Mouse (Mus musculus): ENCODE data around the gene Ace2. TPM values are rescaled to one million over a fixed set of nuclear protein-coding genes. Genes with fewer than 3 reads are reported as not detected.

The Ace2 gene
- 0.08 and 0.10 TPM in 2 replicates for polyA plus RNA-seq (2015; fragmentation: Nextera tagmentation; extraction: Ambion mirVana)

DNA sequence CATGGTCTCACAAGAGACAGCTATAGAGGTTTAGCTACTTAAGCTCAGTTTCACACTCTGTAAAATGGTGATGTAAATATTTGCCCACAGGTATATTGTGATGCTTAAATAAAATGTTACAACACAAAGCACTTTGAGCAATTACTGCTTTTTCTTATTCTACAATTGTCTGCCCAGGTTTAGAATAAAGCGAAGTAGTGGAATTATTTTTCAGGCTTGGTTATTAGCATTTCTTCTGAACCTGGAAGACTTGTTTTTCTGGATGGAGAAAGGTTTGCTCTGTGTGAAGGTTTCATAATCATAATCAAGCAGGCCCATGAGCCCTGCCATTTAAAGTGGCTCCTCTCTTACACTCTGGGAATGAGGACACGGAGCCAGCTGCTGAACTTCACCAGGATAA is at the start of gene Ace2:
TSS of gene Ace2 (plus strand) at position 301 of the 400 bp plus-strand sequence.
- ATAC-seq (replicated peaks) = no peak
- Histone ChIP-seq H3K9ac (no peak within 1 kb of the TSS), H3K4me2 (no peak within 1 kb of the TSS), H3K9me3 (no peaks in the 10 kb centered on the region), H3K36me3 (replicated peaks) (no peaks in the 10 kb centered on the region), H3K27ac (no peak within 1 kb of the TSS), H3K4me3 (no peak within 1 kb of the TSS), H3K4me1 (no peaks in the 10 kb centered on the region), H3K27me3 (replicated peaks) (no peaks in the 10 kb centered on the region)
- 85% methylated on average over 2 of the region's 2 CpGs for WGBS

GRCm38 (mm10) chrX:164089916-164090315 is 49.2 kb upstream of the Ace2 start:
- Histone ChIP-seq H3K4me2 (no peak overlapping the region), H3K36me3 (replicated peaks) (no peaks in the 10 kb centered on the region), H3K9me3 (no peaks in the 10 kb centered on the region), H3K4me1 (no peaks in the 10 kb centered on the region), H3K27ac (no peak overlapping the region), H3K4me3 (no peak overlapping the region), H3K27me3 (replicated peaks) (peaks cover 5% of the 10 kb centered on the region; the same call in 1 of the 2 replicates), H3K9ac (no peak overlapping the region)
- no peak for ATAC-seq (replicated peaks)
- WGBS = 76% methylated on average over 11 of the region's 11 CpGs

- ATAC-seq (replicated peaks) = no peak
- Histone ChIP-seq H3K27me3 (replicated peaks) (peaks cover 5% of the 10 kb centered on the region), H3K4me3 (no peak overlapping the region), H3K9ac (no peak overlapping the region), H3K36me3 (replicated peaks) (no peaks in the 10 kb centered on the region), H3K27ac (no peak overlapping the region), H3K4me2 (no peak overlapping the region), H3K4me1 (no peaks in the 10 kb centered on the region), H3K9me3 (no peaks in the 10 kb centered on the region)
- WGBS = 56% methylated on average over 7 of the region's 7 CpGs
Measured at GRCm38 (mm10) chrX:164092300-164093169, 46.6 kb upstream of the Ace2 start.

- Histone ChIP-seq H3K9me3 (no peaks in the 10 kb centered on the region), H3K4me2 (no peak overlapping the region), H3K4me1 (no peaks in the 10 kb centered on the region), H3K36me3 (replicated peaks) (no peaks in the 10 kb centered on the region), H3K27ac (no peak overlapping the region), H3K9ac (no peak overlapping the region), H3K27me3 (replicated peaks) (peaks cover 5% of the 10 kb centered on the region), H3K4me3 (no peak overlapping the region)
- 84% methylated on average over 5 of the region's 5 CpGs for WGBS
- ATAC-seq (replicated peaks) = no peak
Measured at GRCm38 (mm10) chrX:164093435-164093834, 45.7 kb upstream of the Ace2 start.

DNA sequence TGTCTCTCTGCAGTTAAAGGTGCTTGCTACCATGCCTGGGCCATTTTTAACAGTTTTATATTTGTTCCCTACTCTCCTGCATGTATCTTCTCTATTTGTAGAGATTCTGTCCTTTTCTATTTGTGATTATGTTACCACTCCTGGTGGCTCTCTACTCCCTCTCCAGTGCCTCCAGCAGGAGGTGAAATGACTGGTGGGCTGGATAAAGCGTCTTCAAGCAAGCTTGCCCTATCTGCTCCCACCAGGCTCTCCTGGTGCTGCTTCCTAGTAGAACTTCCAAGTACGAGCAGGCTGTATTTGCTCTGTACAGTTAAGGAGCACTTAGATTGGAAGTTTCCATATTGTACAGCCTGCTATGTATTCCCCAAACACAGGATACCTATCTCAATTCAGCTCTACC is 43.3 kb upstream of the Ace2 start:
- no peaks in the 10 kb centered on the region for H3K36me3 ChIP-seq (replicated peaks)
- no peak for ATAC-seq (replicated peaks)
- H3K9ac ChIP-seq = no peak overlapping the region
- H3K27ac ChIP-seq = no peak overlapping the region
- no peak overlapping the region for H3K4me2 ChIP-seq
- WGBS = 79% methylated on average over 2 of the region's 2 CpGs
- H3K4me3 ChIP-seq = no peak overlapping the region
- H3K27me3 ChIP-seq (replicated peaks) = peaks cover 2% of the 10 kb centered on the region; the same call in 1 of the 2 replicates
- H3K4me1 ChIP-seq = no peaks in the 10 kb centered on the region
- H3K9me3 ChIP-seq = no peaks in the 10 kb centered on the region

- Histone ChIP-seq H3K9me3 (no peaks in the 10 kb centered on the region), H3K4me1 (no peaks in the 10 kb centered on the region), H3K27ac (no peak overlapping the region), H3K36me3 (replicated peaks) (no peaks in the 10 kb centered on the region), H3K9ac (no peak overlapping the region), H3K27me3 (replicated peaks) (no peaks in the 10 kb centered on the region; the same call in 1 of the 2 replicates), H3K4me2 (no peak overlapping the region), H3K4me3 (no peak overlapping the region)
- ATAC-seq (replicated peaks) = no peak
Measured at GRCm38 (mm10) chrX:164101483-164101882, 37.6 kb upstream of the Ace2 start.

- 85% methylated on average over 7 of the region's 7 CpGs for WGBS
- Histone ChIP-seq H3K27ac (no peak overlapping the region), H3K4me2 (no peak overlapping the region), H3K4me3 (no peak overlapping the region), H3K9me3 (no peaks in the 10 kb centered on the region), H3K27me3 (replicated peaks) (no peaks in the 10 kb centered on the region; the same call in 1 of the 2 replicates), H3K9ac (no peak overlapping the region), H3K36me3 (replicated peaks) (no peaks in the 10 kb centered on the region), H3K4me1 (no peaks in the 10 kb centered on the region)
- no peak for ATAC-seq (replicated peaks)
Measured at GRCm38 (mm10) chrX:164102198-164102597, 36.9 kb upstream of the Ace2 start.

- H3K9me3 ChIP-seq = no peaks in the 10 kb centered on the region
- H3K27me3 ChIP-seq (replicated peaks) = no peaks in the 10 kb centered on the region; the same call in 1 of the 2 replicates
- 70% methylated on average over 6 of the region's 6 CpGs for WGBS
- no peak overlapping the region for H3K4me2 ChIP-seq
- H3K9ac ChIP-seq = no peak overlapping the region
- no peaks in the 10 kb centered on the region for H3K36me3 ChIP-seq (replicated peaks)
- H3K4me3 ChIP-seq = no peak overlapping the region
- no peaks in the 10 kb centered on the region for H3K4me1 ChIP-seq
- no peak for ATAC-seq (replicated peaks)
- H3K27ac ChIP-seq = no peak overlapping the region
Measured at GRCm38 (mm10) chrX:164102656-164103055, 36.5 kb upstream of the Ace2 start.

GRCm38 (mm10) chrX:164111146-164111545 is 28.0 kb upstream of the Ace2 start:
- Histone ChIP-seq H3K9me3 (no peaks in the 10 kb centered on the region), H3K9ac (no peak overlapping the region), H3K4me3 (no peak overlapping the region), H3K27ac (no peak overlapping the region), H3K4me2 (no peak overlapping the region), H3K27me3 (replicated peaks) (no peaks in the 10 kb centered on the region), H3K4me1 (no peaks in the 10 kb centered on the region), H3K36me3 (replicated peaks) (no peaks in the 10 kb centered on the region)
- 87% methylated on average over 3 of the region's 3 CpGs for WGBS
- ATAC-seq (replicated peaks) = no peak

DNA sequence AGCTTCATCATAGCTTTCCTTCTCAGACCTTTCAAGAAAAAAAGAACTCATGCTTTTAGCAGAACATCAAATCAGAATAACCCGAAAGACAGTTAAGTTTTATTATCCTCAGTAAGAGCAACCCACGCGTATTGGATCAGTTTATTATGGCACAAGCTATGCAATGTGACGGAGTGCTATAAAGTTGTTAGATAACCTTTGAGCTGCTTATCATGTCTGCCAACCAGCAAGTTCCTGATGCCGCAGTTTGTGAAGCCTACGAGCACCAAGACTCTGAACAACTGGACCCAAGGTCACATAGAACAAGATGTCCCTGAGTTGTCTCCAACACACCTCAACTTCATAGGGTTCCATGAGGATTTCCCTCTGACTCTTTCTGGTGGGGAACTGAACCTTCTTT is 25.4 kb upstream of the Ace2 start:
- H3K36me3 ChIP-seq (replicated peaks) = no peaks in the 10 kb centered on the region
- no peak overlapping the region for H3K4me3 ChIP-seq
- no peak overlapping the region for H3K9ac ChIP-seq
- no peak overlapping the region for H3K27ac ChIP-seq
- no peaks in the 10 kb centered on the region for H3K27me3 ChIP-seq (replicated peaks)
- no peaks in the 10 kb centered on the region for H3K4me1 ChIP-seq
- 96% methylated on average over 6 of the region's 6 CpGs for WGBS
- H3K9me3 ChIP-seq = no peaks in the 10 kb centered on the region
- H3K4me2 ChIP-seq = no peak overlapping the region
- no peak for ATAC-seq (replicated peaks)

DNA sequence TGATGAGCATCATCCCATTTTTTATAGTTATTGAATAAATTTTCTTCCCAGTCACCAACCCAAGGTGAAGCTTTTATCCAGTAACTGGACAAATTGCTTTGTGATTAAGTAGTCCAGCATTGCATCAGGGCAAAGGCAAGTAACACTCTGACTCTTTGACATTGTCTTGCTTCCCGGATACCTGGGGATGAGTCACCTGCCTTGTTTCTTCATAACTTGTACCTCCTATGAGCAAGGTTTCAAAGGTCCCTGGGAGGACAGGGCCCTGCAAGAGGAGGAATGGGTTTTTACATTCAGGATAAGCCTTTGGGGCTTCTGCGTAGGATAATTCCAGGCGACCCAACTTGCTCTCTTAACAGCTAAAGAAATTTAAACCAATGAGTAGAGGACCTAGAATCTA is 15.2 kb upstream of the Ace2 start:
- Histone ChIP-seq H3K27me3 (replicated peaks) (no peaks in the 10 kb centered on the region), H3K4me1 (no peaks in the 10 kb centered on the region), H3K4me2 (no peak overlapping the region), H3K27ac (no peak overlapping the region), H3K4me3 (no peak overlapping the region), H3K9ac (no peak overlapping the region), H3K9me3 (no peaks in the 10 kb centered on the region), H3K36me3 (replicated peaks) (no peaks in the 10 kb centered on the region)
- WGBS = 93% methylated on average over 3 of the region's 3 CpGs
- no peak for ATAC-seq (replicated peaks)

DNA sequence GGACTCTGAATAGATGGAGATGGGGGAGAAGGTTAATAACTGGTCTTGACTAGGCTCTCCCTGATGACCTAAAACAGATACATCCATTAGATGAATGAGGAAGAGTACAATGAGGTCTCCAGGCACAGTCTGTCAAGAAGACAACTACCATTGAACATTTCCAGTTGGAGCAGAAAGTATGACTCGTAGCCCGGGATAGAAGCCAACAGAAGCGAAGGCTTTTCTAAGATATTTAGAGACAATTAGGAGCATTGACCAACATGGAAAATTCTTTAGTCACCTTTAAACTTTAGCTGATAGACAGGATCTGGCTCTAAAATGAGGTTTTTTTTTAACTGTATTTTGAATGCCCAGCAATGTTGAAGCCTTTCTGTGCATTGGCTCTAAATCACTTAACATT is 5.6 kb upstream of the Ace2 start:
- no peaks in the 10 kb centered on the region for H3K27me3 ChIP-seq (replicated peaks)
- H3K4me2 ChIP-seq = no peak overlapping the region
- no peak overlapping the region for H3K27ac ChIP-seq
- 93% methylated on average over 3 of the region's 3 CpGs for WGBS
- H3K4me3 ChIP-seq = no peak overlapping the region
- no peak overlapping the region for H3K9ac ChIP-seq
- H3K4me1 ChIP-seq = no peaks in the 10 kb centered on the region
- H3K9me3 ChIP-seq = no peaks in the 10 kb centered on the region
- no peaks in the 10 kb centered on the region for H3K36me3 ChIP-seq (replicated peaks)
- no peak for ATAC-seq (replicated peaks)

- no peaks in the 10 kb centered on the region for H3K9me3 ChIP-seq
- H3K4me1 ChIP-seq = no peaks in the 10 kb centered on the region
- H3K4me3 ChIP-seq = no peak overlapping the region
- no peak overlapping the region for H3K4me2 ChIP-seq
- WGBS = 92% methylated on average over 4 of the region's 4 CpGs
- no peaks in the 10 kb centered on the region for H3K27me3 ChIP-seq (replicated peaks)
- H3K36me3 ChIP-seq (replicated peaks) = no peaks in the 10 kb centered on the region
- H3K27ac ChIP-seq = no peak overlapping the region
- ATAC-seq (replicated peaks) = no peak
- H3K9ac ChIP-seq = no peak overlapping the region
Measured at GRCm38 (mm10) chrX:164135304-164135818, 3.8 kb upstream of the Ace2 start.
